Mouse (Mus musculus) limb, embryonic 14.5 days (tissue): ENCODE measurements around the gene Klhl8. TPM values are rescaled to one million over a fixed set of nuclear protein-coding genes. Genes with fewer than 3 reads are reported as not detected.

Source experiments
- ATAC-seq: fragments of 200-750 bp; cut with Nextera tagmentation; 2 replicates; pipeline ENCODE4 v1.8.0; 2017; ENCODE audit warnings: low read depth, moderate number of reproducible peaks, moderate TSS enrichment; ENCODE audit not compliant: low FRiP score
- DNase-seq: peaks from one replicate; pipeline ENCODE4 v3.0.0-alpha.2; 2015; ENCODE audit warnings: low spot score
- H3K27ac ChIP-seq: fragments of 300-500 bp; sonication (generic); replicated peaks from 2 replicates; pipeline ENCODE4 v1.5.1; 2014; ENCODE audit warnings: low read depth, mild to moderate bottlenecking, low read length, moderate library complexity, mixed read lengths
- H3K27me3 ChIP-seq: fragments of 300-500 bp; sonication (generic); 2 replicates; pipeline ENCODE4 v1.6.1; 2014; ENCODE audit warnings: low read length, mixed read lengths; ENCODE audit not compliant: control insufficient read depth, insufficient read depth
- H3K36me3 ChIP-seq: fragments of 300-500 bp; sonication (generic); 2 replicates; pipeline ENCODE4 v1.6.1; 2014; ENCODE audit warnings: mild to moderate bottlenecking, low read length, moderate library complexity, mixed read lengths; ENCODE audit not compliant: control insufficient read depth, insufficient read depth
- H3K4me1 ChIP-seq: fragments of 300-500 bp; sonication (generic); 2 replicates; pipeline ENCODE4 v1.6.1; 2014; ENCODE audit warnings: antibody characterized with exemption, low read length, mixed read lengths; ENCODE audit not compliant: control insufficient read depth, insufficient read depth
- H3K4me2 ChIP-seq: fragments of 300-500 bp; sonication (generic); replicated peaks from 2 replicates; pipeline ENCODE4 v1.6.1; 2014; ENCODE audit warnings: low read depth, mild to moderate bottlenecking, low read length, moderate library complexity; ENCODE audit not compliant: severe bottlenecking
- H3K4me3 ChIP-seq: fragments of 300-500 bp; sonication (generic); replicated peaks from 2 replicates; pipeline ENCODE4 v1.5.1; 2014; ENCODE audit warnings: low read length
- H3K9ac ChIP-seq: fragments of 300-500 bp; sonication (generic); 2 replicates; pipeline ENCODE4 v1.6.1; 2014; ENCODE audit warnings: mild to moderate bottlenecking, low read depth, low read length, moderate library complexity; ENCODE audit not compliant: severe bottlenecking
- H3K9me3 ChIP-seq: fragments of 300-500 bp; sonication (generic); 2 replicates; pipeline ENCODE4 v1.6.1; 2016; ENCODE audit warnings: low read length; ENCODE audit not compliant: control insufficient read depth
- POLR2A ChIP-seq: fragments of 200-500 bp; IDR thresholded peaks from 2 replicates; pipeline ENCODE4 v1.8.0; 2012; ENCODE audit warnings: inconsistent platforms, mild to moderate bottlenecking, moderate library complexity, borderline replicate concordance; ENCODE audit not compliant: insufficient read depth, insufficient read length; ENCODE audit errors: extremely low read depth
- WGBS: fragments of 180-500 bp; shearing (Covaris S2); extraction: QIAGEN DNeasy Blood & Tissue Kit; methylation state at CpG from one replicate; pipeline ENCODE4 v1.1.7; 2014; 5-methylcytosine and 5-hydroxymethylcytosine counted together
- polyA plus RNA-seq, 2 experiments: library from polyadenylated mRNA; depleted of rRNA in 1 of 2; stranded (reverse) in 1 of 2; unstranded in 1 of 2; fragments of >200 nt; fragmentation: Nextera tagmentation in 1 of 2; extraction: Ambion mirVana in 1 of 2; gene quantifications; 2 replicates each; pipeline versions ENCODE4 v1.2.1 to v1.2.3; 2012 to 2014

The Klhl8 gene
- polyA plus RNA-seq, 2 experiments: 11.7 to 14.8 TPM

GRCm38 (mm10) chr5:103830886-103831285, 80.2 kb downstream of the Klhl8 start:
- Histone ChIP-seq H3K9ac (no peak overlapping the region), H3K4me1 (peaks cover 5% of the 10 kb centered on the region; the same call in 1 of the 2 replicates), H3K36me3 (peaks cover 20% of the 10 kb centered on the region), H3K4me2 (no peak overlapping the region), H3K4me3 (no peak overlapping the region), H3K27me3 (no peaks in the 10 kb centered on the region), H3K27ac (no peak overlapping the region), H3K9me3 (no peaks in the 10 kb centered on the region)
- 95% methylated on average over 1 of the region's 1 CpGs for WGBS
- DNase-seq (no peak), ATAC-seq (no peak)
- no peak for TF ChIP-seq POLR2A

- DNase-seq (no peak), ATAC-seq (no peak)
- Histone ChIP-seq H3K4me1 (peaks cover 5% of the 10 kb centered on the region; the same call in 1 of the 2 replicates), H3K4me3 (no peak overlapping the region), H3K9ac (no peak overlapping the region), H3K27me3 (no peaks in the 10 kb centered on the region), H3K27ac (no peak overlapping the region), H3K4me2 (no peak overlapping the region), H3K36me3 (peaks cover 15% of the 10 kb centered on the region), H3K9me3 (no peaks in the 10 kb centered on the region)
- TF ChIP-seq POLR2A: no peak
- 73% methylated on average over 12 of the region's 12 CpGs for WGBS
These were observed 81.9 kb downstream of the Klhl8 start for GRCm38 (mm10) chr5:103829158-103829557.

- no peak for ATAC-seq
These were observed 82.3 kb downstream of the Klhl8 start for GRCm38 (mm10) chr5:103828729-103829128.

GRCm38 (mm10) chr5:103828304-103828703, 82.8 kb downstream of the Klhl8 start:
- no peaks in the 10 kb centered on the region for H3K27me3 ChIP-seq
- no peak for ATAC-seq
- H3K4me3 ChIP-seq: no peak overlapping the region
- H3K36me3 ChIP-seq: peaks cover 6% of the 10 kb centered on the region; the same call in 1 of the 2 replicates
- DNase-seq: no peak
- no peak for TF ChIP-seq POLR2A
- no peak overlapping the region for H3K4me2 ChIP-seq
- H3K4me1 ChIP-seq: peaks cover 5% of the 10 kb centered on the region; the same call in 1 of the 2 replicates
- no peak overlapping the region for H3K27ac ChIP-seq
- no peaks in the 10 kb centered on the region for H3K9me3 ChIP-seq
- H3K9ac ChIP-seq: no peak overlapping the region
- 77% methylated on average over 21 of the region's 21 CpGs for WGBS

More at GRCm38 (mm10) chr5:103828729-103829128, 82.3 kb downstream of the Klhl8 start:
- peaks cover 11% of the 10 kb centered on the region for H3K36me3 ChIP-seq
- 83% methylated on average over 8 of the region's 8 CpGs for WGBS
- H3K4me1 ChIP-seq: peaks cover 5% of the 10 kb centered on the region; the same call in 1 of the 2 replicates
- H3K27ac ChIP-seq: no peak overlapping the region
- TF ChIP-seq POLR2A: no peak
- no peak overlapping the region for H3K9ac ChIP-seq
- H3K4me3 ChIP-seq: no peak overlapping the region
- H3K27me3 ChIP-seq: no peaks in the 10 kb centered on the region
- no peak overlapping the region for H3K4me2 ChIP-seq
- DNase-seq: no peak
- H3K9me3 ChIP-seq: no peaks in the 10 kb centered on the region

- 86% methylated on average over 5 of the region's 5 CpGs for WGBS
These were observed 88.1 kb downstream of the Klhl8 start for GRCm38 (mm10) chr5:103822949-103823348.

More at GRCm38 (mm10) chr5:103822949-103823348, 88.1 kb downstream of the Klhl8 start:
- Histone ChIP-seq H3K4me3 (no peak overlapping the region), H3K9ac (no peak overlapping the region), H3K4me2 (no peak overlapping the region), H3K27me3 (no peaks in the 10 kb centered on the region), H3K27ac (no peak overlapping the region), H3K36me3 (no peaks in the 10 kb centered on the region), H3K9me3 (no peaks in the 10 kb centered on the region), H3K4me1 (no peaks in the 10 kb centered on the region)
- ATAC-seq (no peak), DNase-seq (no peak)
- no peak for TF ChIP-seq POLR2A
